Comparison of ENCODE assay signal across 8 mouse cellular contexts in genomic region chr5:111760721-111761480, GRCm38 (mm10). TPM values are rescaled to one million over a fixed set of nuclear protein-coding genes. Genes with fewer than 3 reads are reported as not detected.
DNase-seq lines count a peak whose midpoint lies in the region.

No protein-coding gene starts in this region.

- 21% methylated on average over 10 of the region's 10 CpGs for WGBS in hindbrain, embryonic 10.5 days

- peaks cover 50% of the 10 kb centered on the region for H3K4me1 ChIP-seq in hindbrain, embryonic 10.5 days (replicated peaks)

- H3K36me3 ChIP-seq in hindbrain, embryonic 10.5 days: peaks cover 15% of the 10 kb centered on the region; the same call in 1 of the 2 replicates

- H3K27ac ChIP-seq in hindbrain, embryonic 10.5 days: peak overlapping the region; percentile 93

- H3K9me3 ChIP-seq in hindbrain, embryonic 10.5 days: peaks cover 6% of the 10 kb centered on the region; the same call in 1 of the 2 replicates

- H3K27me3 ChIP-seq in hindbrain, embryonic 10.5 days (ENCODE audit: insufficient read depth, poor library complexity, severe bottlenecking): 0 out of 2 replicates have a peak, but pooled peaks cover 4% of the 10 kb centered on the region

- H3K4me3 ChIP-seq in hindbrain, embryonic 10.5 days: peak overlapping the region; percentile 50

- DNase-seq in gastrocnemius, adult 18-20 months (ENCODE audit: low spot score): peak; percentile 54
- DNase-seq in gastrocnemius, postnatal 10 days: no peak
- peak; percentile 46 for DNase-seq in R1 (ENCODE audit: low read depth, low spot score)
- peak; percentile 50 for DNase-seq in hindbrain, embryonic 10.5 days (ENCODE audit: low spot score)
- peak; percentile 30 for DNase-seq in lung, postnatal 10 days
- no peak for DNase-seq in thymus, postnatal 36 days
- DNase-seq in right cerebral cortex, postnatal 14 days: no peak
- DNase-seq in yolk sac, embryonic 10.5 days (ENCODE audit: low spot score): no peak

RNA-seq across cellular contexts. Expression of gene Gm26897, which starts 27.2 kb away (rescaled TPM):
- total RNA-seq in gastrocnemius, adult 18-20 months (2021): not detected
- total RNA-seq in gastrocnemius, postnatal 10 days (2021): not detected
- polyA plus RNA-seq in hindbrain, embryonic 10.5 days (2016; fragmentation: Nextera tagmentation; extraction: Ambion mirVana): not detected in 2 replicates

Comparison
In these comparisons a context has a peak if more than half of its experiments do, and no peak if none do; other contexts are left out.
1. DNase-seq: peak in gastrocnemius, adult 18-20 months (single experiment), R1 (single experiment), hindbrain, embryonic 10.5 days (single experiment) and lung, postnatal 10 days (single experiment); none in gastrocnemius, postnatal 10 days (single experiment), thymus, postnatal 36 days (0 of 2), right cerebral cortex, postnatal 14 days (single experiment) and yolk sac, embryonic 10.5 days (single experiment).